Mouse (Mus musculus) kidney, adult 18-20 months (tissue): Measurements from ENCODE around the gene Hhatl.

Experiments
- DNase-seq: peaks from one replicate; pipeline ENCODE4 v3.0.0; 2021

Gene Hhatl

DNA sequence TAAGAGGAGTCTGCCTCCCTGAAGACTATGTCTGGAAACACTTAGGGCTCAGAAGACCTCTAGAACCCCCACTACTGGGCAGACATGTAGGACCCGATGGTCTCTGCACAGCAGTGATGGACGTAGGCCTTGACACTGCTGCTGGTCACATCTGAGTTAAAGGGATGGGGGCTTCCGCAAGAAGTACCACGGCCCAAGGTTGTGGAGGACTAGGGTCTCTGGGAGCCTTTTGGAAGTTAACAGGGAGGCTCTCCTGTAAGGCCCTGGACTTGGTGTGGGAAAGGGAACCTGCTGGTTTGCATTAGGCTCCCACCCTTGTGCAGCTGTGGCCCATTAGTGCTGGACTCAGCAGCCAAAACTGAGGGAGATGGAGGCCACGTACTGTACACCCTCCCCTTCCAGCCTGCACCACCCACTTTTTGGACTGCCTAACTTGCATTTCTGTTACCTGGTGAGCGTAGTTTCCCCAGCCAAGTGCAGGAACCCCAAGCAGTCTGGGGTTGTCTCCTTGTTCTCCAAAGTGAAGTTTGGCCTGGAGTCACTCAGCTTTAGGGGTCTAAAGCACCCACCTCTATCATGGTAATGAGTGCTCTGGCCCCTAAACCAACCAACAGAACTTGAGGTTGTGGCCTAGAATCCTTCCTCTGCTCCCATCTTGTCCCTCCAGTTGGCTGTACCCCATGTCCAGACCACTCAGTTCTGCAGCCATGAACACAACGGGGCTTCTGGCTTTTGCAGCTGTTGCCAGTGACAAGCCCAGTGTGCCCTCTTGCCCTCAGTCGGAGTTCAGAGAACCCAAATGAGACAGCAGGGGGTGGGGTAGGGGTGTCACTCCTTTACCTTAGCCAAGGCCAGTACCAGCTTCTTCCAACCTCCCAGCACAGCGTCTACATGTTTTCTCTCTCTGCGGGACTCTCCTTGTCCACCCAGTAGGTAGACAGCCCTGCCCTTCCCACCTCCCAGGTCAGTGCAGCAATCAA, 34.2 kb downstream of the Hhatl start:
- DNase-seq, result no peak

DNA sequence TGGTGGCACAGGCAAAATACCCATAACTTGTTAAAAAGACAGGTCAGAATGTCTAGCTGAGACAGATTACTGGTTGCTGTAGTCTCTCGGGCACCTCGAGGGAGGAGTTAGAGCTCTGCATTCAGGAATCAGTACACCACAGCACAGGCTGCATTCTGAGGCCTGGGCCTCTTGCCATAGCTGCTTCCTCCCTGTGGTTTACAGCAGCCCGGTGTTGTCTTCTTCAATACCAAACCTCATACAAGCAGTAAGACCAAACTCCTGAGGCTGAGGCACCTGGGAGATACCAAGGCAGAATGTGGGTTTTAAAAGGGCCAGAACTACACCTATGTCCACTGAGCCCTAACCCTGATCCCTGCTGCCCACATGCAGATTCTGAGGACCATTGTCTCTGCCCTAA, 34.9 kb downstream of the Hhatl start:
- no peak for DNase-seq

DNA sequence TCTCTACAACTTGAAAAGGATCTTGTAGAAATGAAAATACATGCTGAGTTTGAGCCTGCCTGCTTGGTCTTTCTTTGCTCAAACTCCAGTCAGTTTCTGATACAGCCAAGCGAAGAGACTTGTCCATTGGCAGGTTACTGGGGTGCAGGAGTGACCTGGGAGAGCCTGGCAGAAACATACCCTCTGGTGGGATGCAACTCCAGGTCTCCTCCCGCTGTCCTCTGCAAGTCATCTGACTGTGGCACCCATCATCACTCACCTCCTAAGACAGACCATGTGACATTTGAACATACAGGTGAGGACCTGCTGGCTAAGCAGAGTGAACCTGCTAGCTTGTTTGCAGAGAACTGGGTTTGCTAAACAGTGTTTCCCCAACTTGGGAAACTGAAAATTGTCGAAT, 35.5 kb downstream of the Hhatl start:
- DNase-seq, result no peak

DNA sequence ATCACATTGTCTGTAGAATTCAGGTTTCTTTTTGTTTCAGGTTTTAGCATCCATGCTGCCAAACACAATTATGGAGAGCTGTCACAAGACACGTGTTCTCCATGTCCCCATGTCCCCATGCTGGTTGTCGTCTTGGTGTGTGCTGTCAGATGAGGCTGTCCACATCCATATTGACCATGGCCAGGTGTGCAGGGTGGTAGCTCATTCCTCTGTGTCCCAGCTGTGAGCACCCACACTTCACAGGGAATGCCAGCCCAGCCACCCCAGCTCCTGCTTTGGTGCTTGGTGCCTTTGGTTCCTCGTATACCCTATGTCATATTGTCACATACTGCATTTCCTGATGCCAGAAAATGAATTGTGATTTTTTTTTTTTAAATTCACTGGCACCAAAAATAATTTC, 37.7 kb downstream of the Hhatl start:
- DNase-seq, result no peak

DNA sequence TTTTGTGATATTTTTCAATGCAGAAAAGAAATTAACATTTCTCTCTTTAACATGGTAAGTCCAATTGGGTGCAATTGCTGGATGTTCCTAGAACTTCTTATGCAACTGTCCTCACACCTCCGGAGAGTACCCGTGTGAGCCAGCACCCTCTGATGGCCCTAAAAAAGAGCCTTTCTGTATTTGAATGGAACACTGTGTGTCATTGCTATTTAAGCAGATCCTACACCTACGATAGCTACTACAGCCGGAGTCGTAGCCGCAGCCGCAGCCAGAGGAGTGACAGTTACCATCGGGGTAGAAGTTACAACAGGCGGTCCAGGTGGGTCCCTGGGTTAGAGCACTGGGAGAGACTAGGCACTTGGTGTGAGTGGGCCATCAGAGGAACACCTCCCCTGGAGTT, 39.5 kb downstream of the Hhatl start:
- DNase-seq, result no peak

DNA sequence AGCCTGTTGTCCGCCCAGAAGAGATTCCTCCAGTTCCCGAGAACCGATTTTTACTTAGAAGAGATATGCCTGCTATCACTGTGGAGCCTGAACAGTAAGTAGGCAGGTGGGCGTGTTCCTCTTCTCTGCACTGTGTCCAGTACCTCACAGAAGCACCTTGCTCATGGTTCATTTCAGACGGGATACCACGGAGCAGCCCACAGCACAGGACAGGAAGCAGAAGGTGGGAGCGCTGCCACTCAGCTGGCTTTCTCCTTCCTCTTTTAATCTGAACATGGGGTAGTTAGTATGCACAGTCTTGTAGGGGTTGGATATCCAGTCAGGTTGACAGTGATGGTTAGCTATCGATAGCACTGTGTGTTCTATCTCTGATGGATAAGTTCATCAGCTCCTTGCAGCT, 48.3 kb downstream of the Hhatl start:
- DNase-seq, result no peak

DNA sequence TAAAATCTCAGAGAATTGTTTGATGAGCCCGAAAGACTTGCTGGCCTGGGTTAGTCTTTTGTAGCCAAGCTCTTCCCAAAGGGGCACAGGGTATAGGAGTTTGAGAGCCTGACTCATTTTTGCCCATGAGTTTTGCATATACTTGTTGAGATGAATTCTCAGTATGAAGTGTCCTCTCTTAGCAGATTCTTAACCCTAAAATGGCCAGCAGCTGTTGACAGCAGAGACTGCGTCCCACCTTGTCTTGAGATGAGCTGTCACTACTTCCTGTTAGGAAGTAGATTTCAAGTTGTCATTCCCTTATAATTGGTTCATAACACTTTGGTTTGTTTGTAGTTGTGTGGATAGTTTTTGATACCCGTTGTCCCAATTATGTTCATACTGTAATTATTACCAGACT, 51.1 kb downstream of the Hhatl start:
- DNase-seq, result no peak

DNA sequence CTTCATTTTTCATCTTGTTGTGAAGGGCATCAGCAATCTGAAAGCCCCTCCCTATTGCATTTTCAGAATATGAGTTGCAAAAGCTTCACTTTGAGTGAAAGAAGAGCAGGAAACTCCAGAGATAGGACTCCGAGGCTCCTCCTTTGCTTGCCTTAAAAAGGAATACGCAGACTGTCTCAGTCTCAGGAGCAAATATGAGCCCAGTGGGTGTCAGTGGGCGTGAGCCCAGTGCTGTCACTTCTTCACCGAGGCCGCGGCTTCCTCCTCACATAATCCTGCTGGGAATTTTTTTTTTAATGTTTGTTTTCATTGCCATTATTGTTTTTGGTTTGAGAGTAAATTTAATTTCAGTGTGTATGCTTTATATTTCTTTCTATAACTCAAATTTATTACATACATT, 51.8 kb downstream of the Hhatl start:
- no peak for DNase-seq
